Mouse (Mus musculus): ENCODE measurements around the gene D17H6S53E.

DNA sequence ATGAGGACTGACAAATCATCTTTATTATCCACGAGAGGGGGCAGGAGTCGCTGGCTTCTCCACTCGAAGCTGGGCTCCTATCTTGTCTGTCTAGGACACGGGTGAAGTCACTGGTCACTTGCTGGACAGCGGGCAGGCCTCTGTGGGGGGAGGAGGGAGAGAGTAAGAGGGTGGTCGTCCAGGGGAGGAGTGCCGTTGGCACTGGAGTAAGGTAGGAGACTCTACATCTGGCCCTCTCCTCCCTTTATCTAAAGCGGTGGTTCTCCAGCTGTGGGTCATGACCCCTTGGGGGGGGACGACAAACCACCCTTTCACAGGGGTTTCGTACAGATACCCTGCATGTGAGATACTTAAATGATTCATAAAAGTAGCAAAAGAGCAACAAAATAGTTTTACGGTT, 2.8 kb downstream of the D17H6S53E start:
- TF ChIP-seq CTCF (IDR thresholded peaks at IDR 0.05; ENCODE audit: low read depth, low read length) (no peak), POLR2A (IDR thresholded peaks at IDR 0.05; ENCODE audit: insufficient read depth, low read length) (no peak)
